Comparison of ENCODE assay signal across 24 mouse cellular contexts in genomic region chr6:85057641-85058040, GRCm38 (mm10).
"Had no signal": no experiment of that assay in that cellular context is flagged by ENCODE, and none has a peak within 500 bp of the region (broad histone marks: within the 10 kb centered on the region; RNA-seq: fewer than 3 reads in every experiment).

No protein-coding gene starts in this region.

- H3K4me2 ChIP-seq: forebrain, embryonic 15.5 days; heart, embryonic 13.5 days; heart, embryonic 15.5 days; hindbrain, embryonic 13.5 days; hindbrain, embryonic 15.5 days; limb, embryonic 13.5 days; limb, embryonic 15.5 days; liver, embryonic 12.5 days had no signal

- H3K4me1 ChIP-seq: forebrain, embryonic 15.5 days; heart, embryonic 10.5 days; heart, embryonic 13.5 days; heart, embryonic 15.5 days; hindbrain, embryonic 13.5 days; hindbrain, embryonic 15.5 days; limb, embryonic 13.5 days; limb, embryonic 15.5 days; liver, embryonic 12.5 days had no signal

- DNase-seq: forebrain, postnatal 0 days; gastrocnemius, postnatal 14 days; gastrocnemius, postnatal 36 days; heart, adult 18-20 months; heart, postnatal 14 days; heart, postnatal 36 days; kidney, adult 11 months; kidney, adult 2 months; kidney, adult 9 months; kidney, postnatal 25 days; layer of hippocampus, adult 9-11 months; layer of hippocampus, postnatal 36 days; left cerebral cortex, postnatal 4 days had no signal

- H3K4me3 ChIP-seq: forebrain, embryonic 15.5 days; heart, embryonic 10.5 days; heart, embryonic 13.5 days; heart, embryonic 15.5 days; hindbrain, embryonic 13.5 days; hindbrain, embryonic 15.5 days; limb, embryonic 13.5 days; limb, embryonic 15.5 days; liver, embryonic 12.5 days had no signal

- H3K27ac ChIP-seq: forebrain, embryonic 15.5 days; heart, embryonic 10.5 days; heart, embryonic 13.5 days; heart, embryonic 15.5 days; hindbrain, embryonic 13.5 days; hindbrain, embryonic 15.5 days; hindbrain, postnatal 0 days; limb, embryonic 13.5 days; limb, embryonic 15.5 days; liver, embryonic 12.5 days had no signal

- H3K27me3 ChIP-seq: forebrain, embryonic 15.5 days; heart, embryonic 13.5 days; heart, embryonic 15.5 days; hindbrain, embryonic 13.5 days; hindbrain, embryonic 15.5 days; limb, embryonic 13.5 days; limb, embryonic 15.5 days; liver, embryonic 12.5 days had no signal

- ATAC-seq: forebrain, embryonic 15.5 days; forebrain, postnatal 0 days; hindbrain, postnatal 0 days; intestine, embryonic 16.5 days; liver, embryonic 12.5 days had no signal

- H3K9ac ChIP-seq: forebrain, embryonic 15.5 days; forebrain, postnatal 0 days; heart, embryonic 13.5 days; heart, embryonic 15.5 days; hindbrain, embryonic 13.5 days; hindbrain, embryonic 15.5 days; limb, embryonic 13.5 days; limb, embryonic 15.5 days; liver, embryonic 12.5 days had no signal

- H3K9me3 ChIP-seq: forebrain, embryonic 15.5 days; heart, embryonic 10.5 days; heart, embryonic 13.5 days; heart, embryonic 15.5 days; hindbrain, embryonic 13.5 days; hindbrain, embryonic 15.5 days; limb, embryonic 13.5 days; limb, embryonic 15.5 days; liver, embryonic 12.5 days had no signal

- H3K36me3 ChIP-seq: forebrain, embryonic 15.5 days; heart, embryonic 10.5 days; heart, embryonic 15.5 days; hindbrain, embryonic 15.5 days; limb, embryonic 13.5 days; limb, embryonic 15.5 days; liver, embryonic 12.5 days had no signal
